Mouse (Mus musculus) ES-E14 (cell line): ENCODE results near the gene Dct. TPM values are rescaled to one million over a fixed set of nuclear protein-coding genes. Genes with fewer than 3 reads are reported as not detected.

Experiments used
- DNase-seq: peaks from one replicate; pipeline ENCODE4 v3.0.0-alpha.2; 2013; ENCODE audit warnings: low read depth, low spot score
- H3K27ac ChIP-seq: 2 replicates; pipeline ENCODE4 v1.5.1; 2012; ENCODE audit warnings: low read depth, mild to moderate bottlenecking, low read length, moderate library complexity, mixed read lengths; ENCODE audit not compliant: poor library complexity, insufficient read depth, severe bottlenecking
- H3K36me3 ChIP-seq: 2 replicates; pipeline ENCODE4 v1.6.1; 2012; ENCODE audit warnings: mild to moderate bottlenecking, low read length, moderate library complexity, mixed read lengths; ENCODE audit not compliant: control insufficient read depth, poor library complexity, insufficient read depth, severe bottlenecking
- H3K4me1 ChIP-seq, 2 experiments: fragments of 150-350 bp in 1 of 2; sonication (generic) in 1 of 2; 2 replicates each; pipeline ENCODE4 v1.6.1; 2012; ENCODE audit warnings: low read length in 2 of 2, mild to moderate bottlenecking in 1 of 2, mixed read lengths in 1 of 2; ENCODE audit not compliant: control insufficient read depth in 2 of 2, insufficient read depth in 2 of 2, poor library complexity in 1 of 2
- H3K4me3 ChIP-seq, 2 experiments: fragments of 150-350 bp in 1 of 2; sonication (generic) in 1 of 2; 2 replicates each; pipeline ENCODE4 v1.5.1; 2012; ENCODE audit warnings: low read length in 2 of 2, low read depth in 1 of 2, mild to moderate bottlenecking in 1 of 2, mixed read lengths in 1 of 2; ENCODE audit not compliant: insufficient read depth in 1 of 2, poor library complexity in 1 of 2, severe bottlenecking in 1 of 2
- H3K9ac ChIP-seq: 2 replicates; pipeline ENCODE4 v1.6.1; 2012; ENCODE audit warnings: low read depth, mild to moderate bottlenecking, low read length, mixed read lengths; ENCODE audit not compliant: poor library complexity, insufficient read depth, severe bottlenecking
- H3K9me3 ChIP-seq: fragments of 150-350 bp; sonication (generic); 2 replicates; pipeline ENCODE4 v1.6.1; 2012; ENCODE audit warnings: low read depth, mild to moderate bottlenecking, low read length; ENCODE audit not compliant: control insufficient read depth, insufficient read depth
- CHD2 ChIP-seq: IDR thresholded peaks from 2 replicates; pipeline ENCODE4 v1.6.1; 2014; ENCODE audit warnings: mild to moderate bottlenecking, low read depth, low read length, inconsistent platforms
- HCFC1 ChIP-seq: IDR thresholded peaks from 2 replicates; pipeline ENCODE4 v1.6.1; 2012; ENCODE audit warnings: low read length, inconsistent platforms, borderline replicate concordance; ENCODE audit not compliant: insufficient read depth
- MAFK ChIP-seq: IDR thresholded peaks from 2 replicates; pipeline ENCODE4 v1.6.1; 2014; ENCODE audit warnings: mild to moderate bottlenecking, low read depth, low read length, inconsistent platforms; ENCODE audit not compliant: insufficient read depth
- ZC3H11A ChIP-seq: IDR thresholded peaks from 2 replicates; pipeline ENCODE4 v1.6.1; 2012; ENCODE audit warnings: low read depth, mild to moderate bottlenecking, inconsistent platforms, low read length, borderline replicate concordance
- ZNF384 ChIP-seq: IDR thresholded peaks from 2 replicates; pipeline ENCODE4 v1.6.1; 2012; ENCODE audit warnings: low read depth, low read length, inconsistent platforms
- in situ Hi-C, 2 experiments: fragments of 600-800 bp; cut with MboI; formaldehyde crosslinking; loops; one replicate each; pipeline ENCODE4 v1.15.1; 2025; ENCODE audit warnings: low sequenced_read_pairs in 2 of 2, inconsistent platforms in 1 of 2; ENCODE audit not compliant: unreplicated experiment in 2 of 2
- total RNA-seq: library from RNA; depleted of rRNA; stranded (reverse); fragments of 300-350 nt; gene quantifications from 2 replicates; pipeline ENCODE4 v1.2.3, GENCODE M21; 2012

The Dct gene
- total RNA-seq, 1 experiment: 0.45 TPM

DNA sequence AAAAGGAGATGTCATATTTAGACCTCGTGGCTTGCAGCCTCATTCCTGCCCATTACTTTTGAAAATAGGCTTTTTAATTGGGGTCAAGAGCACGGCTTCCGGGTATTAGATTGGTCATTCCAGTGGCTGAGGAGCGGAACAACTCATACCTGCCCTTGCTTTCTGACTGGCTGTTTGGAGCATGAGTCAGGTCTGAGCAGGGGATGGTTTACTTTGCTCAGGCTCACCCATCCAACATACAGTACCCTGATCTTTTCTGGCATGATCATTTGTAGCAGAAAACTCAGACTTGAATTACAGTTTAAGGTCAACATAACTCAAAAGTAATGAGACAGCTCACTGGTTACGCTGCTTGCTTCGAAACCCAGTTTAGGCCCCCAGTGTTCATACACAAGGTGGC lies 58.2 kb downstream of the Dct start:
- H3K36me3 ChIP-seq: no peaks in the 10 kb centered on the region
- no peaks in the 10 kb centered on the region for H3K9me3 ChIP-seq
- TF ChIP-seq HCFC1: no peak
- TF ChIP-seq ZC3H11A: no peak
- TF ChIP-seq CHD2: no peak
- no peak for TF ChIP-seq ZNF384
- TF ChIP-seq MAFK: no peak
- no peak overlapping the region for H3K4me3 ChIP-seq
- no peak overlapping the region for H3K9ac ChIP-seq
- H3K4me1 ChIP-seq: no peaks in the 10 kb centered on the region
- H3K27ac ChIP-seq: no peak overlapping the region
- no peak for DNase-seq
- in situ Hi-C loops: no loop called here

DNA sequence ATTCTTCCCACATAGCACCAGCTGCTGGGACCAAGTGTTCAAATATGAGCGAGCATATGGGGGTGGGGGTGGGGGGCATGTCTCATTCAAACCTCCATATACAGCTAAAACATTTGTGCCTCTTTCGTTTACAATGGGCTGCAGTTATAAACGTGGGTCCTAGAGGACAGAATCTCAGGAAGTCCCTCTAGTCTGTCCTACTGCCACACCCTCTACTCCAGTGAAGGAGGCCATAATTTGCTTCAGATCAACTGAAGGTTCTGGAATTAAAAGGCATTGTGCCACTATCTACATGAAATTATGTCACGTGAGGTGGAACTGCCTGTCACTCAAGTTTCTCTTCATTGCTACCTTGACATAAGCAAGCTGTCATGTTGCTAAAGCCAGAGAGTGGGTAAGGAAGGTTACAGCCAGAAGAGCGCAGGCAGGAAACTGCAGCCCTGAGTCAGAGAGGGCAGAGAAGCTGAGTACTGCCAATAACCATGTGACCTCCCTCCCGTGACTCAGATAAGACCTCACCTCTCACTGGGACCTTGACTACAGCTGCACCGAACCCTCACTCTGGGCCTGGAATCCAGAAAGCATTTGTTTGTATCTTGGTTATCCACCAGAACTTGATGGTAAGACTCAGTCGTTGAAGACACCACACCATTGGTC lies 59.3 kb downstream of the Dct start:
- in situ Hi-C loops: no loop called here
- no peak for TF ChIP-seq CHD2
- H3K9ac ChIP-seq: no peak overlapping the region
- no peak for DNase-seq
- H3K4me1 ChIP-seq: no peaks in the 10 kb centered on the region
- no peaks in the 10 kb centered on the region for H3K9me3 ChIP-seq
- no peak overlapping the region for H3K27ac ChIP-seq
- H3K4me3 ChIP-seq: no peak overlapping the region
- H3K36me3 ChIP-seq: no peaks in the 10 kb centered on the region

DNA sequence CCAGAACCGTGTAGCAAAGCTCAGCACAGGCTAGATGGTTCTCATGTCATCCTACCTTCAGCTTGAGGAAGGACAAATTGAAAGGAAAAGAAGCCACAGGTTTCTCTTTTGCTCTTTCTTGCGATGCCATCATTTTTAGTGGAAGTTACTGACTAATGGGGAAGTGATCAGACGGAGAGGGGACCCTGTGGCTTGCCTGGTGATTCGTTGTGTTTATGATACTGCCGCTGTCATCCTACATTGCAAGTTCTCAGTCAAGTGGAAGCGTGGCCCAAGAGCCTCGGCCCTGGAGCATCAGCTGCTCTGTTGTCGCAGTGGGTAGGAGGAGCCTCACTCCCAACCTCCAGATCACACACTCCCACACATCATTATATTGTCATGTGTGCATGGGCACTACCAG lies 61.8 kb downstream of the Dct start:
- Histone ChIP-seq H3K9me3 (no peaks in the 10 kb centered on the region), H3K27ac (no peak overlapping the region), H3K36me3 (no peaks in the 10 kb centered on the region), H3K9ac (no peak overlapping the region), H3K4me1 (no peaks in the 10 kb centered on the region), H3K4me3 (no peak overlapping the region)
- DNase-seq: no peak
- in situ Hi-C loops: no loop called here
- no peak for TF ChIP-seq ZNF384
- no peak for TF ChIP-seq CHD2
- no peak for TF ChIP-seq MAFK
- TF ChIP-seq HCFC1: no peak
- no peak for TF ChIP-seq ZC3H11A

DNA sequence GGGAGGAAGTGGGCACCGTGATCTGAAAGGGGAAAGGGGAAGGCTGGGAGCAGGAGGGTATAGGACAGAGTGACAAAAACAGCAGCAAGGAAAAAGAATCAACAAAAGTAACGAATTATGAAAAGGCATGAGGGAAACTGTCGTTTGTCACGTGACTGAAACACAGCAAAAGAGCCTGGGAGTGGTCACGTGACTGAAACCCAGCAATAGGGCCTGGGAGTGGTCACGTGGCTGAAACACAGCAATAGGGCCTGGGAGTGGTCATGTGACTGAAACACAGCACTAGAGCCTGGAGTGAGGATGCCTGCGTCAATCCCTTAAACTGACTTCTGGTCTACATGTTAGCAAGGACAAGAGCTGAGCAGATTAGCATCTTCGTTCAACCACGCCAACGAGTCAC lies 63.6 kb downstream of the Dct start:
- no peak overlapping the region for H3K4me3 ChIP-seq
- H3K4me1 ChIP-seq: no peaks in the 10 kb centered on the region
- no peaks in the 10 kb centered on the region for H3K36me3 ChIP-seq
- no peak overlapping the region for H3K9ac ChIP-seq
- H3K27ac ChIP-seq: no peak overlapping the region
- no peak for DNase-seq
- H3K9me3 ChIP-seq: no peaks in the 10 kb centered on the region
- no peak for TF ChIP-seq ZC3H11A
- TF ChIP-seq HCFC1: no peak
- TF ChIP-seq MAFK: no peak
- TF ChIP-seq ZNF384: no peak
- TF ChIP-seq CHD2: no peak
- in situ Hi-C loops: no loop called here

DNA sequence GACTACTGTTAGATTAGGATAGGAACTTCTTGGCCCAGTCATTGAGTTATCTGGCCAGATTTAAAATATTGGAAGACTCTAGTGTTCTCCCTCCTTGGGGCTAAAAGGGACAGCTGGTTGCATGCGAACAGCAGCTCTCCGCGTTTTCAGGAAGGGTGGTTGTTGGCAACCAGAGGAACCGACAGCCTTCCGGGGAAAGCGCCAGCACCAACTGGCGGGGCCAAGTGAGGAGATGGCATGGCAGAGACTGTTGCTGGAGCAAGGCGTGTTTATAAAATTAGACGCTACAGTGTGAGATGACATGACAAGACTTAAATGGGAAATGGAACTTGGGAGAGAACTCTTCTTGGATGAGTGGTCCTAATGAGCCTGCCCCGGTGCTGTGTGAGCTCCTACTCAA lies 70.5 kb downstream of the Dct start:
- H3K27ac ChIP-seq: no peak overlapping the region
- no peak overlapping the region for H3K9ac ChIP-seq
- no peaks in the 10 kb centered on the region for H3K9me3 ChIP-seq
- H3K36me3 ChIP-seq: no peaks in the 10 kb centered on the region
- no peak for DNase-seq
- H3K4me3 ChIP-seq: no peak overlapping the region
- TF ChIP-seq CHD2 (no peak), ZC3H11A (no peak), ZNF384 (no peak), HCFC1 (no peak), MAFK (no peak)
- no peaks in the 10 kb centered on the region for H3K4me1 ChIP-seq
- in situ Hi-C loops: no loop called here
